Mouse (Mus musculus) spleen, postnatal 36 days (tissue): ENCODE measurements around the gene Wdr41.

Experiments
- DNase-seq, 2 experiments: peaks; one replicate each; pipeline ENCODE4 v3.0.0; 2022; ENCODE audit warnings: low spot score in 2 of 2, mixed read lengths in 1 of 2

Gene Wdr41

GRCm38 (mm10) chr13:95034715-95035114, 58.6 kb downstream of the Wdr41 start:
- no peak for DNase-seq

- no peak for DNase-seq
Observed at GRCm38 (mm10) chr13:95038200-95038599, 62.1 kb downstream of the Wdr41 start.

- no peak for DNase-seq
Observed at GRCm38 (mm10) chr13:95040140-95040738, 64.1 kb downstream of the Wdr41 start.

GRCm38 (mm10) chr13:95044108-95044507, 68.0 kb downstream of the Wdr41 start:
- DNase-seq, result no peak

GRCm38 (mm10) chr13:95050398-95050797, 74.3 kb downstream of the Wdr41 start:
- DNase-seq, result no peak

- DNase-seq, result no peak
Observed at GRCm38 (mm10) chr13:95052421-95052820, 76.3 kb downstream of the Wdr41 start.

GRCm38 (mm10) chr13:95055742-95056388, 79.7 kb downstream of the Wdr41 start:
- DNase-seq, result no peak

GRCm38 (mm10) chr13:95056501-95057280, 80.5 kb downstream of the Wdr41 start:
- DNase-seq, result no peak

- no peak for DNase-seq
Observed at GRCm38 (mm10) chr13:95058885-95059284, 82.7 kb downstream of the Wdr41 start.

GRCm38 (mm10) chr13:95063390-95064017, 87.4 kb downstream of the Wdr41 start:
- no peak for DNase-seq

GRCm38 (mm10) chr13:95067854-95068253, 91.7 kb downstream of the Wdr41 start:
- DNase-seq, result no peak

GRCm38 (mm10) chr13:95070268-95070667, 94.1 kb downstream of the Wdr41 start:
- DNase-seq, result no peak
